Mouse (Mus musculus) ovary, adult 18-20 months (tissue): Measurements from ENCODE around the gene Arhgap9.

Source experiments
- DNase-seq: peaks from one replicate; pipeline ENCODE4 v3.0.0; 2022; ENCODE audit warnings: low spot score, mixed read lengths

Arhgap9 gene

GRCm38 (mm10) chr10:127323131-127323855, 1.5 kb downstream of the Arhgap9 start:
- no peak for DNase-seq

GRCm38 (mm10) chr10:127324495-127324894, 2.7 kb downstream of the Arhgap9 start:
- no peak for DNase-seq

- no peak for DNase-seq
Measured at GRCm38 (mm10) chr10:127325454-127326016, 3.8 kb downstream of the Arhgap9 start.

DNA sequence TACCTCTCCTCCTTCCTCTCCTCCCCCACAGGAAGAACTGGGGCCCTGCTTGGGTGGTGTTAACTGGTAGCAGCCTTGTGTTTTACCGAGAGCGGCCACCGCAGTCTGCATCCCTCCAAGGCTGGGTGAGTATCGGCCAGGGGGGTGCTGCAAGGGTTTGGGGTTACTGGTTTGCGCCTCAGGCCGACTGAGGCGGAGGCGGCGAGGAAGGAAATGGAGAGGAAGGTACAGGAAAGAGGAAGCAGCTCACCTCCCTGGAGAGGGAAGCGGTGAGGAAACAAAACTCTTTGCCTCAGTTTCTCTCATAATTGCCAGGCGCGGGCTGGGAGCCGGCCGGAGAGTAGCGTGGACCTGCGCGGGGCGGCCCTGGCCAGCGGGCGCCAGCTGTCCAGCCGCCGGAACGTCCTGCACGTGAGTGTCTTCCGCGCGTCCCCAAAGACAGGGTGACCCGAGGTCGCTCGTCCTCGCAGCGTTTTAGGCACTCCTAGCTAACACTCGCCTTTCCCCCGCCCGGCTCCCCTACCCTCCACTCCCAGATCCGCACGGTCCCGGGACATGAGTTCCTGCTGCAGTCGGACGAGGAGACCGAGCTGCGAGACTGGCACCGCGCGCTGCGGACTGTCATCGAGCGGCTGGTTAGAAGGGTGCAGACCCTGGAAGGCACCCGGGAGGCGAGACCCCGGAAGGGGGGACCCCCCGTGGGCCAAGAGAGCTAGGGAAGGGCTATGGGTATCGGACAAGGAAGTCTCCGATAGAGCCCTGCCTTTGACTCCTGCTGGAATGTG, 4.4 kb downstream of the Arhgap9 start:
- DNase-seq, result no peak

- DNase-seq, result no peak
Measured at GRCm38 (mm10) chr10:127326828-127327227, 5.1 kb downstream of the Arhgap9 start.

GRCm38 (mm10) chr10:127327461-127328145, 5.8 kb downstream of the Arhgap9 start:
- no peak for DNase-seq

GRCm38 (mm10) chr10:127330212-127330611, 8.4 kb downstream of the Arhgap9 start:
- no peak for DNase-seq

GRCm38 (mm10) chr10:127332211-127332874, 10.6 kb downstream of the Arhgap9 start:
- DNase-seq, result no peak

DNA sequence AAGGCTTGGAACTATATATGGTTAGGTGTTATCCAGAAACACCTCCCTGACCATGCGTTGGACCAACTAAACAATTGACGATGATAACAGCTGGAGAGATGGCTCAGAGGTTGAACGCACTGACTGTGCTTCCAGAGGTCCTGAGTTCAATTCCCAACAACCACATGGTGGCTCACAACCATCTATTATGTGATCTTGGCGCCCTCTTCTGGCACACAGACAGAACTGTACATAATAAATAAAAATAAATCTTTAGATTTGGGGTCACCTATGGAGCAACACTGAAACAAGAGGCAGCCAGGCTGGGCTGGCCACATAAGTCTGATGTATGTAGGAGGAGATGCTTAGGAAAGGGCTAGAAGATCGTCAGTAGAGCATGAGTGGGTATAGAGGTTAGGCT, 11.4 kb downstream of the Arhgap9 start:
- DNase-seq, result no peak

- DNase-seq, result no peak
Measured at GRCm38 (mm10) chr10:127335271-127335670, 13.5 kb downstream of the Arhgap9 start.

DNA sequence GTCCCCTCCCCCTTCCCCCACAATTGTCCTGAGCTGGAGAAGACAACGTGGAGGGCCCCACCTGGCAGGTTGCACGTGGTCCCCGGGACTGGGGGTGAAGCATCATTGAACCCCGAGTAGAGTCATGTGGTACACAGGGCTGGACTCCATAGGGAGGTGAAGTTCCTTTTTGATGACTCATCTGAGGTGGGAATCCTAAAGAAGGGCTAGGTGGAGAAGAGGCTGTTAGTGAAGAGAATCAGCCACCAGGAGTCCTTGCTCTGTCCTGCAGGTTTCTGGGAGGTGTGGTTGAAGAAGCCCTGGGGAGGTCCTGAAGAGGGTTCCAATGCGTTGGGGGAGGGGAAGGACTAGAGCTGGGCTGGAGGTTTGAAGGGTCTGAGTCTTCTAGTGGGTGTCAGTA, 15.2 kb downstream of the Arhgap9 start:
- DNase-seq, result no peak

DNA sequence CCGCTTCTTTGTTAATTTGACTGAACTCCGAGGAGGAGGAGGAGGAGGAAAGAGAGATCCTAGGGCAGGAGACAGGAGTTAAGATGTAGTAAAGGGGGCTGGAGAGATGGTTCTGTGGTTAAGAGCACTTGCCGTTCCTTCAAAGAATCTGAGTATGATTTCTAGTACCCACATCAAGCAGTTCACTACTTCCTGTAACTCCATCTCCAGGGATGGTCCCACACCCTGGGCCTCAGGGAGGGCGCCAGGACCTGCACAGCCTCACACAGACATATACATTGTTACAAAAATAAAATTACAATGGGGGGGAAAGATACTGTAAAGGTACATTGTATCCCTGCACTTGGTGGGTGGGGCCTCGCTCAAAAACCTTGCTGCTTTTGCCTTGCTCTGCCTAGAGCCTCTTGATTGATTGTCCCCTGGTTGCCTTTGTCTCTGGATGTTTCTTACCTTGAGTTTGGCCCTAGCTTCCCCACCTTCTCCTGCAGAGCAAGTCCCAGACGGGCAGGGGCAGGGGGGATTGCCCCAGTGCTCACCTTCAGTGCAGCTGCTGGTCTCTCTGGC, 15.9 kb downstream of the Arhgap9 start:
- DNase-seq, result no peak

DNA sequence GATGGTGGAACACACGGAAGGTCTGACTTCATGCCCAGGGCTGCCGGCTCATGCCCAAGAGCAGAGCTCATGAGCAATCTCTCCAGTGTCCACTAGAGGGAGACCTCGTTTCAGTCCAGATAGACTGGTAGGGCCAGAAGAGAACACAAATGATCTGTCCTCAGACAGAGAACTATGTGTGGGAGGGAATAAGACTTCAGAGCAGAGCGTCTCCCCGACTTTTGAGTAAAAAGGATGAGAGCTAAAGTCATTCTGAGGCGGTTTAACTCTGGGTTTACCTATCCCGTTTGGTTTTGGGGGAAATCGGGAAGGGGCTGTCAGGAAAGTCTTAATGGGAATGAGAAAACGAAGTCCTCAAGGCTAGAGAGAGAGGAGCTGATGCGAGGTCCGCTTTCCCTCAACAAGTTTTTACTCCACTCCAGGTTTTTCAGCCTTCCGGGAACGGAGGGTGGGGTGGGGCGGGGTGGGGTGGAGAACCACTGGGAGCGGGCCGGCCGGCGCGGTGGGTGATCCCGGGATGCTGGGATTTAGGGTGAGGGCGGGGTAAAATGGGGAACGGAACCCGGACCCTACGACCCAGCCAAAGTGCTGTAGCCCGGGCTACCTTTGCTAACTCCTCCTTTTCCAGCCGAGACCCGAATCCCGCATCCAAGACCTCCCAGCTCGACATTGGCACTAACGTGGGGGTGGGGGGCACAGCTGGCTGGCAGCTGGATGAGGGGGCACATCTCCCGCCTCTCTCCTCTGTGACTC, 17.3 kb downstream of the Arhgap9 start:
- DNase-seq, result peak; percentile 80

- peak; percentile 51 for DNase-seq
Measured at GRCm38 (mm10) chr10:127339683-127340576, 18.2 kb downstream of the Arhgap9 start.

GRCm38 (mm10) chr10:127340577-127341359, 19.0 kb downstream of the Arhgap9 start:
- no peak for DNase-seq

GRCm38 (mm10) chr10:127341360-127341690, 19.6 kb downstream of the Arhgap9 start:
- DNase-seq, result no peak

- DNase-seq, result peak; percentile 67
Measured at GRCm38 (mm10) chr10:127341891-127342639, 20.3 kb downstream of the Arhgap9 start, which contains the start of gene Gli1. Gene Gli1 (minus strand): TSS chr10:127341974.

DNA sequence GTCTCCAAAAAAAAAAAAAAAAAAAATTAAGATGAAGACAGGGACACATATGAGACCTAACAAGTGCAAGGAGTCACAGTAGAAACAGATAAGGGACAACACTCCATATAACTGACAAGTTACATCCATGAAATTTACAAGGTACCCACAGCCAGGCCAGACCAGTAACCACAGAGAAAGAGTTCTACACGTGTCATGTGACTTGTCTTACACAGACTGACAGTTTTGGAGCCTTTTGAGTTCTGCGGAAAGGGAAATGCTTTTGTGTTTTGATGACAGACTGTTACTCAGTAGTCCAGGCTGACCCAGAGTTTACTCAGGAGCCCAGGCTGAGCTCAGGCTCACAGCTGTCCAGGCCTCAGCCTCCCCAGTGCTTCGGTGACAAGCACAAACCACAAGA, 21.3 kb downstream of the Arhgap9 start:
- no peak for DNase-seq
